Mouse (Mus musculus) limb, embryonic 13.5 days (tissue): ENCODE results near the gene Ttll8. TPM values are rescaled to one million over a fixed set of nuclear protein-coding genes. Genes with fewer than 3 reads are reported as not detected.
A peak's percentile ranks its signal among the peaks of the same experiment; 100 is the strongest.

Experiments
- ATAC-seq: fragments of 200-750 bp; cut with Nextera tagmentation; 2 replicates; pipeline ENCODE4 v1.8.0; 2017; ENCODE audit warnings: low read depth, moderate number of reproducible peaks, moderate TSS enrichment; ENCODE audit not compliant: low FRiP score
- H3K27ac ChIP-seq: fragments of 300-500 bp; sonication (generic); 2 replicates; pipeline ENCODE4 v1.5.1; 2015; ENCODE audit warnings: inconsistent platforms, mild to moderate bottlenecking, moderate library complexity
- H3K27me3 ChIP-seq: fragments of 300-500 bp; sonication (generic); 2 replicates; pipeline ENCODE4 v1.6.1; 2015; ENCODE audit warnings: mild to moderate bottlenecking, inconsistent platforms
- H3K36me3 ChIP-seq: fragments of 300-500 bp; sonication (generic); 2 replicates; pipeline ENCODE4 v1.6.1; 2015; ENCODE audit warnings: inconsistent platforms, mild to moderate bottlenecking, moderate library complexity
- H3K4me1 ChIP-seq: fragments of 300-500 bp; sonication (generic); 2 replicates; pipeline ENCODE4 v1.6.1; 2015; ENCODE audit warnings: inconsistent platforms
- H3K4me2 ChIP-seq: fragments of 300-500 bp; sonication (generic); replicated peaks from 2 replicates; pipeline ENCODE4 v1.6.1; 2015; ENCODE audit warnings: inconsistent platforms, mild to moderate bottlenecking, moderate library complexity
- H3K4me3 ChIP-seq: fragments of 300-500 bp; sonication (generic); 2 replicates; pipeline ENCODE4 v1.5.1; 2015; ENCODE audit warnings: moderate library complexity, mild to moderate bottlenecking, inconsistent platforms
- H3K9ac ChIP-seq: fragments of 300-500 bp; sonication (generic); 2 replicates; pipeline ENCODE4 v1.6.1; 2015; ENCODE audit warnings: mild to moderate bottlenecking, inconsistent platforms
- H3K9me3 ChIP-seq: fragments of 300-500 bp; sonication (generic); 2 replicates; pipeline ENCODE4 v1.6.1; 2016; ENCODE audit warnings: inconsistent platforms
- WGBS: fragments of 180-500 bp; shearing (Covaris S2); methylation state at CpG from one replicate; pipeline ENCODE4 v1.1.7; 2015; 5-methylcytosine and 5-hydroxymethylcytosine counted together
- polyA plus RNA-seq: library from polyadenylated mRNA; unstranded; fragments of >200 nt; fragmentation: Nextera tagmentation; extraction: Ambion mirVana; gene quantifications from 2 replicates; pipeline ENCODE4 v1.2.1, GENCODE M21; 2015

Gene Ttll8
- polyA plus RNA-seq, result not detected in 2 replicates

- peaks cover 12% of the 10 kb centered on the region for H3K4me1 ChIP-seq
- WGBS, result 4% methylated on average over 53 of the region's 53 CpGs
- H3K9ac ChIP-seq, result peak within 1 kb of the TSS; percentile 43
- H3K27me3 ChIP-seq, result peaks cover 38% of the 10 kb centered on the region
- H3K9me3 ChIP-seq, result no peaks in the 10 kb centered on the region
- no peak within 1 kb of the TSS for H3K27ac ChIP-seq
- H3K4me2 ChIP-seq, result peak within 1 kb of the TSS; percentile 83
- ATAC-seq, result peak; percentile 64
- H3K36me3 ChIP-seq, result no peaks in the 10 kb centered on the region
- H3K4me3 ChIP-seq, result peak within 1 kb of the TSS; percentile 46
These were observed at the start of gene Ttll8 for GRCm38 (mm10) chr15:88954368-88955072. Gene Ttll8 (minus strand): TSS chr15:88954418.

- H3K27me3 ChIP-seq, result no peaks in the 10 kb centered on the region
- ATAC-seq, result no peak
- no peaks in the 10 kb centered on the region for H3K36me3 ChIP-seq
- 0 out of 2 replicates have a peak, but pooled peaks cover 6% of the 10 kb centered on the region for H3K4me1 ChIP-seq
- H3K9me3 ChIP-seq, result no peaks in the 10 kb centered on the region
- no peak overlapping the region for H3K4me3 ChIP-seq
- no peak overlapping the region for H3K9ac ChIP-seq
- H3K27ac ChIP-seq, result no peak overlapping the region
- no peak overlapping the region for H3K4me2 ChIP-seq
- 75% methylated on average over 3 of the region's 3 CpGs for WGBS
These were observed 47.0 kb upstream of the Ttll8 start for GRCm38 (mm10) chr15:89001245-89001644.

- Histone ChIP-seq H3K9me3 (no peaks in the 10 kb centered on the region), H3K27me3 (no peaks in the 10 kb centered on the region), H3K9ac (no peak overlapping the region), H3K4me3 (no peak overlapping the region), H3K4me2 (no peak overlapping the region), H3K4me1 (0 out of 2 replicates have a peak, but pooled peaks cover 6% of the 10 kb centered on the region), H3K36me3 (no peaks in the 10 kb centered on the region), H3K27ac (no peak overlapping the region)
- 59% methylated on average over 2 of the region's 2 CpGs for WGBS
- ATAC-seq, result no peak
These were observed 46.1 kb upstream of the Ttll8 start for GRCm38 (mm10) chr15:89000367-89000766.

GRCm38 (mm10) chr15:88999124-88999523 lies 44.9 kb upstream of the Ttll8 start:
- H3K9me3 ChIP-seq, result no peaks in the 10 kb centered on the region
- H3K27me3 ChIP-seq, result no peaks in the 10 kb centered on the region
- no peaks in the 10 kb centered on the region for H3K36me3 ChIP-seq
- H3K4me2 ChIP-seq, result no peak overlapping the region
- 0 out of 2 replicates have a peak, but pooled peaks cover 3% of the 10 kb centered on the region for H3K4me1 ChIP-seq
- no peak overlapping the region for H3K9ac ChIP-seq
- no peak for ATAC-seq
- 67% methylated on average over 2 of the region's 2 CpGs for WGBS
- no peak overlapping the region for H3K4me3 ChIP-seq
- no peak overlapping the region for H3K27ac ChIP-seq

- no peaks in the 10 kb centered on the region for H3K27me3 ChIP-seq
- ATAC-seq, result no peak
- 78% methylated on average over 8 of the region's 8 CpGs for WGBS
- H3K4me2 ChIP-seq, result no peak overlapping the region
- H3K9me3 ChIP-seq, result no peaks in the 10 kb centered on the region
- no peaks in the 10 kb centered on the region for H3K36me3 ChIP-seq
- 0 out of 2 replicates have a peak, but pooled peaks cover 3% of the 10 kb centered on the region for H3K4me1 ChIP-seq
- H3K4me3 ChIP-seq, result no peak overlapping the region
- no peak overlapping the region for H3K9ac ChIP-seq
- no peak overlapping the region for H3K27ac ChIP-seq
These were observed 44.4 kb upstream of the Ttll8 start for GRCm38 (mm10) chr15:88998636-88999035.

- no peaks in the 10 kb centered on the region for H3K9me3 ChIP-seq
- H3K4me2 ChIP-seq, result no peak overlapping the region
- no peaks in the 10 kb centered on the region for H3K36me3 ChIP-seq
- no peak overlapping the region for H3K27ac ChIP-seq
- no peak overlapping the region for H3K9ac ChIP-seq
- H3K4me3 ChIP-seq, result no peak overlapping the region
- ATAC-seq, result no peak
- H3K4me1 ChIP-seq, result no peaks in the 10 kb centered on the region
- H3K27me3 ChIP-seq, result no peaks in the 10 kb centered on the region
- WGBS, result 63% methylated on average over 2 of the region's 2 CpGs
These were observed 35.0 kb upstream of the Ttll8 start for GRCm38 (mm10) chr15:88989236-88989635.

GRCm38 (mm10) chr15:88982534-88983079 lies 28.4 kb upstream of the Ttll8 start, which contains the start of gene Mov10l1:
Gene Mov10l1 (plus strand): TSS chr15:88982909.
- no peak within 1 kb of the TSS for H3K27ac ChIP-seq
- H3K4me3 ChIP-seq, result no peak within 1 kb of the TSS
- H3K9me3 ChIP-seq, result no peaks in the 10 kb centered on the region
- no peak for ATAC-seq
- no peaks in the 10 kb centered on the region for H3K27me3 ChIP-seq
- no peak within 1 kb of the TSS for H3K9ac ChIP-seq
- no peak within 1 kb of the TSS for H3K4me2 ChIP-seq
- WGBS, result 91% methylated on average over 31 of the region's 31 CpGs
- H3K36me3 ChIP-seq, result no peaks in the 10 kb centered on the region
- no peaks in the 10 kb centered on the region for H3K4me1 ChIP-seq

- no peaks in the 10 kb centered on the region for H3K4me1 ChIP-seq
- H3K9ac ChIP-seq, result no peak overlapping the region
- no peak overlapping the region for H3K27ac ChIP-seq
- 84% methylated on average over 3 of the region's 3 CpGs for WGBS
- no peaks in the 10 kb centered on the region for H3K9me3 ChIP-seq
- no peak for ATAC-seq
- no peak overlapping the region for H3K4me3 ChIP-seq
- no peaks in the 10 kb centered on the region for H3K36me3 ChIP-seq
- H3K27me3 ChIP-seq, result no peaks in the 10 kb centered on the region
- no peak overlapping the region for H3K4me2 ChIP-seq
These were observed 24.9 kb upstream of the Ttll8 start for GRCm38 (mm10) chr15:88979138-88979446.

- H3K27ac ChIP-seq, result no peak within 1 kb of the TSS
- no peaks in the 10 kb centered on the region for H3K9me3 ChIP-seq
These were observed 24.3 kb upstream of the Ttll8 start, which contains the start of gene Mlc1 for GRCm38 (mm10) chr15:88978281-88979137. Gene Mlc1 (minus strand): TSS chr15:88979007.

GRCm38 (mm10) chr15:88972300-88972699 lies 18.1 kb upstream of the Ttll8 start:
- Histone ChIP-seq H3K9me3 (no peaks in the 10 kb centered on the region), H3K4me2 (no peak overlapping the region), H3K27me3 (no peaks in the 10 kb centered on the region), H3K4me1 (no peaks in the 10 kb centered on the region), H3K36me3 (no peaks in the 10 kb centered on the region), H3K4me3 (no peak overlapping the region), H3K9ac (no peak overlapping the region), H3K27ac (no peak overlapping the region)
- 87% methylated on average over 4 of the region's 4 CpGs for WGBS
- ATAC-seq, result no peak

More at GRCm38 (mm10) chr15:88978281-88979137, 24.3 kb upstream of the Ttll8 start, which contains the start of gene Mlc1:
- Histone ChIP-seq H3K9ac (no peak within 1 kb of the TSS), H3K27me3 (no peaks in the 10 kb centered on the region), H3K36me3 (no peaks in the 10 kb centered on the region), H3K4me3 (no peak within 1 kb of the TSS), H3K4me1 (no peaks in the 10 kb centered on the region), H3K4me2 (no peak within 1 kb of the TSS)
- 79% methylated on average over 10 of the region's 10 CpGs for WGBS
- ATAC-seq, result no peak

GRCm38 (mm10) chr15:88964070-88964578 lies 9.9 kb upstream of the Ttll8 start:
- no peak overlapping the region for H3K27ac ChIP-seq
- no peaks in the 10 kb centered on the region for H3K9me3 ChIP-seq
- 87% methylated on average over 2 of the region's 2 CpGs for WGBS
- no peak overlapping the region for H3K4me2 ChIP-seq
- H3K4me3 ChIP-seq, result no peak overlapping the region
- no peak overlapping the region for H3K9ac ChIP-seq
- no peaks in the 10 kb centered on the region for H3K36me3 ChIP-seq
- no peaks in the 10 kb centered on the region for H3K4me1 ChIP-seq
- ATAC-seq, result no peak
- peaks cover 5% of the 10 kb centered on the region; the same call in 1 of the 2 replicates for H3K27me3 ChIP-seq

GRCm38 (mm10) chr15:88957522-88957921 lies 3.3 kb upstream of the Ttll8 start:
- no peak overlapping the region for H3K4me3 ChIP-seq
- H3K36me3 ChIP-seq, result no peaks in the 10 kb centered on the region
- H3K27me3 ChIP-seq, result peaks cover 40% of the 10 kb centered on the region
- H3K9me3 ChIP-seq, result no peaks in the 10 kb centered on the region
- 78% methylated on average over 4 of the region's 4 CpGs for WGBS
- peaks cover 12% of the 10 kb centered on the region for H3K4me1 ChIP-seq
- no peak for ATAC-seq
- H3K4me2 ChIP-seq, result no peak overlapping the region
- H3K27ac ChIP-seq, result no peak overlapping the region
- no peak overlapping the region for H3K9ac ChIP-seq
